Mouse (Mus musculus) neural tube, embryonic 13.5 days (tissue): ENCODE data around the gene Sectm1a. TPM values are rescaled to one million over a fixed set of nuclear protein-coding genes. Genes with fewer than 3 reads are reported as not detected.
"Not testable (repeated sequence)": the region's sequence is repeated elsewhere in the genome, so short reads cannot be mapped to it uniquely, and the experiment has no call there.

Experiments
- ATAC-seq: fragments of 200-750 bp; cut with Nextera tagmentation; 2 replicates; pipeline ENCODE4 v1.8.0; 2017; ENCODE audit warnings: low read depth, mild to moderate bottlenecking, moderate TSS enrichment, moderate library complexity
- H3K27ac ChIP-seq: fragments of 300-500 bp; sonication (generic); replicated peaks from 2 replicates; pipeline ENCODE4 v1.5.1; 2015; ENCODE audit warnings: moderate library complexity, mild to moderate bottlenecking, inconsistent platforms
- H3K27me3 ChIP-seq: fragments of 300-500 bp; sonication (generic); 2 replicates; pipeline ENCODE4 v1.6.1; 2015; ENCODE audit warnings: mild to moderate bottlenecking, inconsistent platforms
- H3K36me3 ChIP-seq: fragments of 300-500 bp; sonication (generic); 2 replicates; pipeline ENCODE4 v1.6.1; 2015; ENCODE audit warnings: mild to moderate bottlenecking, inconsistent platforms
- H3K4me1 ChIP-seq: fragments of 300-500 bp; sonication (generic); replicated peaks from 2 replicates; pipeline ENCODE4 v1.6.1; 2015; ENCODE audit warnings: inconsistent platforms
- H3K4me2 ChIP-seq: fragments of 300-500 bp; sonication (generic); 2 replicates; pipeline ENCODE4 v1.6.1; 2015; ENCODE audit warnings: inconsistent platforms, mild to moderate bottlenecking, moderate library complexity
- H3K4me3 ChIP-seq: fragments of 300-500 bp; sonication (generic); 2 replicates; pipeline ENCODE4 v1.5.1; 2015; ENCODE audit warnings: mild to moderate bottlenecking, inconsistent platforms
- H3K9ac ChIP-seq: fragments of 300-500 bp; sonication (generic); 2 replicates; pipeline ENCODE4 v1.6.1; 2015; ENCODE audit warnings: moderate library complexity, mild to moderate bottlenecking, inconsistent platforms
- H3K9me3 ChIP-seq: fragments of 300-500 bp; sonication (generic); 2 replicates; pipeline ENCODE4 v1.6.1; 2016; ENCODE audit warnings: inconsistent platforms
- WGBS: fragments of 180-500 bp; shearing (Covaris S2); methylation state at CpG from one replicate; pipeline ENCODE4 v1.1.7; 2015; 5-methylcytosine and 5-hydroxymethylcytosine counted together
- polyA plus RNA-seq: library from polyadenylated mRNA; unstranded; fragments of >200 nt; fragmentation: Nextera tagmentation; extraction: Ambion mirVana; gene quantifications from 2 replicates; pipeline ENCODE4 v1.2.1, GENCODE M21; 2015

Sectm1a gene
- polyA plus RNA-seq, 1 experiment from 2014 or later = not detected

DNA sequence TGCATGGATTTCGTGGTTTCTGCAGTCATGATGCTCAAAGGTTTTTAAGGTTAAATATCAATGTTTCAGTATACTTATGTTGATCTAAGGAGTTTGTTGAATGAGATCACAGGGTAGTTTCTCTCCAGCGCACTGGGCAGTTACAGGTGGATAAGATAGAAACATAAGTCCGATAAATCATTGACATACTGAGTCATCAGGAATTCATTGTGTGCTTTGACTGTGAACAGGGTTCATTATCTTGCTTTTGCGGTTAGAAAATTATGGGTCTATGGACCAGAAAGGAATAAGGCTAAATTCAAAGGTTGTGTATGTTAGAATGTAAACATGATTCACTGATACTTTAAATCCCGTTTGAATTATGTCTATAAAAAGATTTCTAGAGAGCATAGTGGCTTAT, 4.2 kb upstream of the Sectm1a start:
- Histone ChIP-seq H3K9me3 (no peaks in the 10 kb centered on the region), H3K4me3 (no peak overlapping the region), H3K4me2 (no peak overlapping the region), H3K4me1 (no peaks in the 10 kb centered on the region), H3K27me3 (no peaks in the 10 kb centered on the region), H3K9ac (no peak overlapping the region), H3K36me3 (no peaks in the 10 kb centered on the region), H3K27ac (no peak overlapping the region)
- ATAC-seq = no peak
- WGBS = 81% methylated on average over 5 of the region's 5 CpGs

DNA sequence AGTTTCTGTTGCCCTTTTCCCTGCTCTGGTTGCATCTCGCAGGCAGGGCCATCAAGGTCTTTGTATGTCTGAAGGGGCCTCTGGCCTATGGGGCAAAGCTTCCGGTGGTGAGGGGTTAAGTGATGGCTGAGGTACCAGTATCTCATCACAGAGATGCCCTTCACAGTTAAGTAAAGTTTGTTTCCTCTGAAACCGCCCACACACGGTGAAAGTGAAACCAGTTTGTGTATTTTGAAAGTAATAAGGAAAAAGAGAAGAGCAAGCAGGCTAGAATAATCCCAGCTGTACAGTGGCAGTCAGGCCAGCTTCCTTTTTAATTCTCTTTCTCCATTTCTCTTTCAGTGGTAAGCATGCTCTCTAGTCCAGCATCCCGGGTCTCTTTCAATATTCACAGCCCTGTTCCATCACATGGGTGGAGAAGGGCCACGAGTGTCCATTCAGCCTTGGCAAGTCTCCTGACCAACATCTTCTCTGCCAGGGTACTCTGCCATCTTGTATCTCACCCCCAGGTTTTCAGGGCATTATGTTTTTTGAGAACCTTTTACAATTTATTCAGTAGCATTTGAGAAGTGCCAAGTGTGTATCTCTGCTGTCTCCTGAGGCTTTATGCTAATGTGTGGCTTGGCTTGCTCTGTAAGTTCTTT, 2.0 kb upstream of the Sectm1a start:
- Histone ChIP-seq H3K9ac (no peak overlapping the region), H3K4me3 (no peak overlapping the region), H3K9me3 (no peaks in the 10 kb centered on the region), H3K27me3 (no peaks in the 10 kb centered on the region), H3K36me3 (no peaks in the 10 kb centered on the region), H3K4me2 (no peak overlapping the region), H3K27ac (no peak overlapping the region), H3K4me1 (no peaks in the 10 kb centered on the region)
- 79% methylated on average over 6 of the region's 6 CpGs for WGBS
- ATAC-seq = no peak

DNA sequence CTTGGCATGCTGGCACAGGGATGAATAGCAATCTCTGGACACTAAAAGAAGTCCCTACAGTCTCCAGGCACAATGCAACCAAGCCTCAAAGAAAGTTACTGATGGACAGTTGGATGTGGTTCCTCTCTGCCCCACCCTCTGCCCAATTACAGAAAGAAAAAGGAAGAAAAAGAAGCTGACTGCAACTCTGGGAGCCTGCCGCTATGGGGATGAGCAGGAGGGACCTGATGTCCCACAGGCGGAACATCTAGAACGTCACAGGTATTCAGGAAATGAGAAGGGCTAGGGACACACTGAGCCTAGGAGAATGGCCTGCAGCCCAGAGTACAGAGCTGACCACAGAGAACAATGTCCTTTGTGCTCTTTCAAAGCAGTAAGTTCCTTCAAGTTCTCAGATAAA, 1.2 kb upstream of the Sectm1a start:
- H3K27me3 ChIP-seq = no peaks in the 10 kb centered on the region
- H3K4me3 ChIP-seq = no peak overlapping the region
- H3K4me2 ChIP-seq = no peak overlapping the region
- H3K27ac ChIP-seq = no peak overlapping the region
- no peak overlapping the region for H3K9ac ChIP-seq
- no peaks in the 10 kb centered on the region for H3K36me3 ChIP-seq
- ATAC-seq = no peak
- WGBS = 80% methylated on average over 3 of the region's 3 CpGs
- no peaks in the 10 kb centered on the region for H3K9me3 ChIP-seq
- no peaks in the 10 kb centered on the region for H3K4me1 ChIP-seq

DNA sequence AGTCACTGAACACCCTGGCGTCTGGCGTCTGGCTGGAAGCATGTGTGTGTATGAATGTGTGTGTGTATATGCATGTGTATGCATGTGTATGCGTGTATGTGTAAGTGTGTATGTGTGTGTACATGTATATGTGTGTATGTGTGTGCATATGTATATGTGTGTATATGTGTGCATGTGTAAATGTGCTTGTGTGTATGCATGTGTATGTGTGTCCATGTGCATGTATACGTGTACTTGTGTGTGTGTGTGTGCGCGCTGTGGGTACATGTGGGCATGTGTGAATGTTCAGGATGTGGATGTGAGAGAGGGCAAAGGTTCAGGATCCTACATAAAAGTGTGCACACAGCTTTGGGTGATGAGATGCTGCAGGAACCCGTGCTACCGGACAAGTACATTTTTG, 690 bp downstream of the Sectm1a start:
- Histone ChIP-seq H3K9me3 (no peaks in the 10 kb centered on the region), H3K4me1 (no peaks in the 10 kb centered on the region), H3K27ac (no peak overlapping the region), H3K27me3 (no peaks in the 10 kb centered on the region), H3K4me3 (no peak overlapping the region), H3K36me3 (no peaks in the 10 kb centered on the region), H3K4me2 (no peak overlapping the region), H3K9ac (no peak overlapping the region)
- ATAC-seq = no peak
- WGBS = 93% methylated on average over 8 of the region's 8 CpGs

DNA sequence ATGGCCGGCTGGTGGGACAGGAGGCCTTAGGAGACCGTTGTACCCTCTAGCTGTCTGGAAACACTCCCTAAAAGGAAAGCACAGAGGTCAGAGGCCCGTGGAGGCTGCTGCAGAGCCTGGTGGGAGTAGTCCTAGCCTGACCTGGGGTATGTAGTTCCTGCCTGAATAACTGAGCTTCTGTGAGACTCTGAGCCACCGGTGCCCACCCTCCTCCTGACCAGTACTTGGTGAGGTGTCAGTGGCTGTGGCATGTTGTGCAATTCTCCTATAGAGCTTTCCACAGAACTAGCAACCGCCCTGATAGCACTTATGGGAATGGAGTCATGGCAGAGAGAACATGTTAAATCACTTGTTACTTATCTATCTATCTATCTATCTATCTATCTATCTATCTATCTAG, 5.4 kb downstream of the Sectm1a start:
- 84% methylated on average over 5 of the region's 5 CpGs for WGBS
- no peak overlapping the region for H3K27ac ChIP-seq
- H3K4me1 ChIP-seq = no peaks in the 10 kb centered on the region
- H3K9ac ChIP-seq = no peak overlapping the region
- no peak overlapping the region for H3K4me2 ChIP-seq
- no peaks in the 10 kb centered on the region for H3K36me3 ChIP-seq
- no peak overlapping the region for H3K4me3 ChIP-seq
- H3K27me3 ChIP-seq = no peaks in the 10 kb centered on the region
- no peaks in the 10 kb centered on the region for H3K9me3 ChIP-seq
- no peak for ATAC-seq

DNA sequence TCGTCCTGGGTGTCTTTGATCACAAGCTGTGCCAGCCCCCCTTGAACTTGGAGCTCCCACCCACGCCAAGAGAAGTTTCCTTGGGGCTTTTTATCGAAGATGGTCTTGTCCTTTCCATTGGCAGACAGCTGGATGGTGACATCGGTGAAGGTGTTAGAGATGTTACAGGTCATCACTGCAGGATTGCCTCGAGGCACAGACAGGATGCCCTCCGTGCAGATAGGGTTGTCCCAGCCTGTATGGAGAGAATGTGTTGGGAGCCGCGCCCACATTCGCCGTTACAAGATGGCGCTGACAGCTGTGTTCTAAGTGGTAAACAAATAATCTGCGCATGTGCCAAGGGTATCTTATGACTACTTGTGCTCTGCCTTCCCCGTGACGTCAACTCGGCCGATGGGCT, 11.4 kb downstream of the Sectm1a start:
- not testable (repeated sequence) for H3K9ac ChIP-seq, H3K36me3 ChIP-seq, H3K27me3 ChIP-seq, H3K4me3 ChIP-seq, H3K9me3 ChIP-seq, ATAC-seq, H3K4me2 ChIP-seq, H3K27ac ChIP-seq, H3K4me1 ChIP-seq
- WGBS = 91% methylated on average over 12 of the region's 16 CpGs

DNA sequence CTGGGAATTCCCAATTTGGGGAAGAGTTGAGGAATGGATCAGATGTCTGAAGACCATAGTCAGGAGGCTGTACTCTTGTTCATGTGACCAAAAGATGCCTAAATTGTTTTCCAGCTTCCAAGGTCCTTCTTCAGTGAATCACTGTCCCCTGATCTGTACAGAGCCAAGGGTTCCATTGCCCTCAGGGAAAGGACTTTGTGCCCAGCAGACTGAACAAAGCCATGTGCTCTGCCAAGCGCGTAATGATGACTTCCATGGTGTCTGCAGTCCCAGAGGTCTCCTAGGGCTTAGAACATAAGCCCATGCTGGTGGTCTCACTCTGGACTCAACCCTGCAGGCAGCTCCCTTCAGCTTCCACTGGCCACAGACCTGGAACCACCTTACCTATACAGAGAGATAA, 13.1 kb downstream of the Sectm1a start:
- Histone ChIP-seq H3K9ac (no peak overlapping the region), H3K4me2 (no peak overlapping the region), H3K9me3 (no peaks in the 10 kb centered on the region), H3K4me3 (no peak overlapping the region), H3K27ac (no peak overlapping the region), H3K27me3 (no peaks in the 10 kb centered on the region), H3K36me3 (no peaks in the 10 kb centered on the region), H3K4me1 (no peaks in the 10 kb centered on the region)
- 85% methylated on average over 2 of the region's 2 CpGs for WGBS
- ATAC-seq = no peak

DNA sequence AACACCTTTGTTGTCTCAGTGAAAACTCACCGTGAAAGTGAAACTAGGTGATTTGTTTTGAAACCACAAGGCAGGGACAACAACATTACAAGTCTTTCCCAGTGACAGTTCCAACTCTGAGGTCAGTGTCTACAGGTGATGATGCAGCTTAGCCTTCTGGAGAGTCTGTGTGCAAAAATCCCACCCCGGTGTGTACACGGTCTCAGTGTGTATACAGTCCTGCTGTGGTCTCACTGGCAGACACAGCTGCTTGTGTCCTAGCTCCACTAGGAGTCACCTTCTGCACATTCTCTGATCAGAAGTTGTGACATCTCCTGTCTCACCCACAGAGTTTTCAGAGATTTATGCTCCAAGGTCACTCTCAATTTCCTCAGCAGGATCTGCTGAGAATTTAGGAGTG, 16.8 kb downstream of the Sectm1a start:
- Histone ChIP-seq H3K4me1 (no peaks in the 10 kb centered on the region), H3K9ac (no peak overlapping the region), H3K4me2 (no peak overlapping the region), H3K9me3 (no peaks in the 10 kb centered on the region), H3K27me3 (no peaks in the 10 kb centered on the region), H3K4me3 (no peak overlapping the region), H3K27ac (no peak overlapping the region), H3K36me3 (no peaks in the 10 kb centered on the region)
- WGBS = 76% methylated on average over 3 of the region's 3 CpGs
- no peak for ATAC-seq

DNA sequence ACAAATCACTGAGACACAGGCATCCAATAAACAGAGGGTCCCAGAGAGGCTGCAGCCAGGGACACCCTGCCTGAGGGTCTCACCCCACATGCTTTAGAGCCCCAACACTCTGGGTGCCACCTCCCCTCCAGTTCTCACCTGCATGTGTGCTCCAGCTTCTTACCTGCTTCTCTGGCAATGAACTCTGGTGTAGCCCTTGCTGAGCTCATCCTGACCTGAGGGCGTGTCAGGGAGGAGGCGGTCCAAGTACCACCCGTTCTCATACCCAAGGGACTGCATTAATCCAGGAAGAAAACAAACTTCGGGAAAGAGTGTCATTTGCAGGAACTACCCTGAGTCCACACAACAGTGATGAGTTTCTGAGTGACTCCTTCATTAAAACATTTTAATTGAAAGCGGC, 17.6 kb downstream of the Sectm1a start, which contains the start of gene Sectm1b:
TSS of gene Sectm1b (minus strand) at position 191 of the 400 bp plus-strand sequence.
- H3K27ac ChIP-seq = no peak within 1 kb of the TSS
- H3K9ac ChIP-seq = no peak within 1 kb of the TSS
- H3K27me3 ChIP-seq = no peaks in the 10 kb centered on the region
- no peaks in the 10 kb centered on the region for H3K9me3 ChIP-seq
- no peaks in the 10 kb centered on the region for H3K4me1 ChIP-seq
- no peaks in the 10 kb centered on the region for H3K36me3 ChIP-seq
- no peak within 1 kb of the TSS for H3K4me2 ChIP-seq
- H3K4me3 ChIP-seq = no peak within 1 kb of the TSS
- 84% methylated on average over 5 of the region's 5 CpGs for WGBS
- ATAC-seq = no peak

DNA sequence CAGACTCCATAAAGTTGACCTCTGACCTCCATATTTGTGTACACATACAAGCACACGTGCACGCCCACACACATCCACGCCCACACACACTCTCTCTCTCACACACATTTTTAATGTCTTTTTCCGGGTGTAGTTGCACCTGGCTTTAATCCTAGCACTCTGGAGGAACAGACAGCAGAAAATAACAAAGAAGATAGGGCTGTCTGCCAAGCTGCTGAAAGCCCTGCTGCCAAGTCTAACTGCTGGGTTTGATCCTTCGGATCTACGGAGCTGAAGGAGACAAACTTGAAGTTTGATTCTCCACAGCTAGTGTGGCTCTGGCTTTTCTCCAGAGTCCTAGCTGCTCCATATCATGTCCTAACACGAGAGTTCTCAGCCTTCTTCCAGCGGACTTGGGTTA, 19.4 kb downstream of the Sectm1a start:
- ATAC-seq = no peak
- WGBS = 85% methylated on average over 8 of the region's 8 CpGs

DNA sequence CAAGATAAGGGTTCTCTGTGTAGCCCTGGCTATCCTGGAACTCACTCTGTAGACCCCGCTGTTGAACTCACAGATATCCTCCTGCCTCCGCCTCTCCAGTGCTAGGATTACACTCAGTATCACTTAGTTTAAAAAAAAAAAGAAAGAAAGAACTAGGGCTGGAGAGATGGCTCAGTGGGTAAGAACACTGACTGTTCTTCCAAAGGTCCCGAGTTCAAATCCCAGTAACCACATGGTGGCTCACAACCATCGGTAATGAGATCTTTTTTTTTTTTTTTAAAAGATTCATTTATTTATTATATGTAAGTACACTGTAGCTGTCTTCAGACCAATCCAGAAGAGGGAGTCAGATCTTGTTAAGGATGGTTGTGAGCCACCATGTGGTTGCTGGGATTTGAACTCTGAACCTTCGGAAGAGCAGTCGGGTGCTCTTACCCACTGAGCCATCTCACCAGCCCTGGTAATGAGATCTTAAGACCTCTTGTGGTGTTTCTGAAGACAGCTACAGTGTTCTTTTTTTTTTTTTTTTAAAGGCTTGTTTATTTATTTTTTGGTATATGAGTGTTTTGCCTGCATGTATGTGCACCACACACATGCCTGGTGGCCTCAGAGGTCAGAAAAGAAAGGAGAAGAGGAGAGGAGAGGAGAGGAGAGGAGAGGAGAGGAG, 20.5 kb downstream of the Sectm1a start:
- H3K27me3 ChIP-seq, H3K9me3 ChIP-seq, H3K4me2 ChIP-seq, H3K27ac ChIP-seq, H3K4me3 ChIP-seq, H3K36me3 ChIP-seq, H3K4me1 ChIP-seq, H3K9ac ChIP-seq, ATAC-seq: not testable (repeated sequence)
- 96% methylated on average over 6 of the region's 6 CpGs for WGBS

More for the DNA sequence above, 19.4 kb downstream of the Sectm1a start:
- no peak overlapping the region for H3K4me3 ChIP-seq
- no peaks in the 10 kb centered on the region for H3K27me3 ChIP-seq
- no peak overlapping the region for H3K4me2 ChIP-seq
- no peak overlapping the region for H3K27ac ChIP-seq
- no peaks in the 10 kb centered on the region for H3K36me3 ChIP-seq
- no peaks in the 10 kb centered on the region for H3K4me1 ChIP-seq
- no peak overlapping the region for H3K9ac ChIP-seq
- H3K9me3 ChIP-seq = no peaks in the 10 kb centered on the region

DNA sequence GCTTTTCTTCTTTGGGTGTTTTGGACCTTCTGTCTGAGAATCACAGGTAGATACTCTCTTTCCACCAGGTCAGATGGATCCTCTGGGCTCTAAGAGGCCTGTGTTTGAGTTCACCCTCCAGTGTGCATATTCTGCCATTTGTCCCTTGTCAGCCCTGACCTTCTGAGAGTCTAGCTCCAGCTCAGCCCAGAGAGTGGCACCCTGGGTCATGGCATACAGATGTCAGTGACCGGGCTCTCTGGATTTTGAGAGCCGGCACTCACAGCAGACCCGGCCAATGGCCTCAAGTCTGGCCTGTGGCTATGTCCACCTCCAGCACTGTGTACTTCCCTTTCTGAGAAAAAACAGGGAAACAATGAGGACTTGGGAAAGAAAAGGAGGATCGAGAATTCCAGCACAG, 21.5 kb downstream of the Sectm1a start:
- H3K36me3 ChIP-seq = no peaks in the 10 kb centered on the region
- no peaks in the 10 kb centered on the region for H3K9me3 ChIP-seq
- H3K27ac ChIP-seq = no peak overlapping the region
- no peak overlapping the region for H3K4me2 ChIP-seq
- ATAC-seq = no peak
- 91% methylated on average over 4 of the region's 4 CpGs for WGBS
- H3K4me3 ChIP-seq = no peak overlapping the region
- no peaks in the 10 kb centered on the region for H3K27me3 ChIP-seq
- H3K4me1 ChIP-seq = no peaks in the 10 kb centered on the region
- no peak overlapping the region for H3K9ac ChIP-seq

DNA sequence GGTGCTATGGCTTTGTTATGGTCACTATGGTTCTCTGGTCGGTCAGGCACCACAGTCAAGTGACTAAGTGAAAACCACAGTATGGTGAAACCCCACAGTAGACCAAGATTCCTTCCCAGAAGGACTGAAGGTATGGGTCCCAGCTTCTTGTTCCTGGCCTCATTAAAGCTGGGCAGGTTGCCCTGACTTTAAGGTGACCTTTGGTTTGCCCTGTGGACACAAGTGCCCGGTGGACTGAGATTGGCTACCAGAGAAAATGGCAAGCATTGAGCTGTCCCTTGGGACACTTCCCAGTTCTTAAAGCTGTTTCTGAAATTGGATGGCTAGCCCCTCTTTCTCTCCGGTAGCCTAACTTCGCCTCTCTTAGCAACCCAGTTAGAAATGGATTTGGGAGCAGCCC, 22.1 kb downstream of the Sectm1a start:
- WGBS = 87% methylated on average over 4 of the region's 4 CpGs
- no peaks in the 10 kb centered on the region for H3K9me3 ChIP-seq
- no peak for ATAC-seq

More for the DNA sequence above, 22.1 kb downstream of the Sectm1a start:
- Histone ChIP-seq H3K4me2 (no peak overlapping the region), H3K9ac (no peak overlapping the region), H3K27ac (no peak overlapping the region), H3K27me3 (no peaks in the 10 kb centered on the region), H3K4me3 (no peak overlapping the region), H3K36me3 (no peaks in the 10 kb centered on the region), H3K4me1 (no peaks in the 10 kb centered on the region)
